Mouse (Mus musculus): ENCODE measurements at regions not wholly inside any gene's neighbourhood (a gene's known extent, or its start where the extent isn't known, plus 50 kb on each side); places are given as distances from the start of the nearest gene placed in this dataset.

DNA sequence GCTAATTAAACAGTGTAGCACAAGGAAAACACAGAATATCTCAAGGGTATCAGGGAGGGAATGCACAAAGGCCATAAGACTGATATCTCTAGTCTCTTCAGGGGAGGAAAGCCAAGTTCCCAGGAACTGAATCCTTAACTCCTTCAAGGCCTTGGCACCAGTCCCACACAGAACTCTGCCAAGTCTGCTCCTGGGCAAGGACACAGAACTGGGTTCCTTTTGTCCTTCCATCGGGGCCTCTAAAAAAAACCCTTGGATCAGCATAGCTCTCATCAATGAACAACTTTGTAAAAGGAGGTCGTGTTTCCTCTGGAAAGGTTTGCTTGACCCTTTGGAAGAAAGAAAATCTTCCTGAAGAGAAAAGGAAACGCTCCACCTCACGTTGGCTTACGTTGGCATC, 940.1 kb downstream of the Robo2 start:
- TF ChIP-seq POLR2A (IDR thresholded peaks at IDR 0.05; ENCODE audit: borderline replicate concordance, control insufficient read depth, low read depth, low read length) (no peak), CTCF (IDR thresholded peaks at IDR 0.05; ENCODE audit: control insufficient read depth, insufficient read depth, low read length) (no peak)

Measured in bone marrow, adult 2 months (tissue).